Mouse (Mus musculus): ENCODE results near the gene 1700092M07Rik.

GRCm38 (mm10) chr19:8773409-8773808, 32.9 kb downstream of the 1700092M07Rik start:
- TF ChIP-seq CTCF (IDR thresholded peaks at IDR 0.05; ENCODE audit: low read depth) (no peak), EP300 (optimal IDR thresholded peaks at IDR 0.05) (no peak)

Data from stomach, postnatal 0 days (tissue).